Comparison of ENCODE assay signal across 18 mouse cellular contexts in the genomic region with DNA sequence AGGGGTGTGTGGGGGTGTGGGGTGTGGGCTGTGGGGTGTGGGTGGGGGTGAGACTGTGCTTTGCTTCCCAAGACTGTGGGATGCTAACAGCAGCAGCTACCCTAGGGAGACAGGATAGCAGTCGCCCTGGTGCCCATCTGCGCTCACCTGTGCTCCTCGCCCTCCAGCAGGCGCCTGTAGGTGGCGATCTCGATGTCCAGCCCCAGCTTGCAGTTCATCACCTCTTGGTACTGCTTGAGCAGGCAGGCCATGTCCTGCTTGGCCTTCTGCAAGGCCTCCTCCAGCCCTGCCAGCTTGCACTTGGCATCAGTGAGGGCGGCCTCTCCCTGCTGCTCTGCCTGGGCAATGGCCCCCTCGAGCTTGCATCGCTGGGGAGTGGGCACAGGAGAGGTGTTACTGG. TPM values are rescaled to one million over a fixed set of nuclear protein-coding genes. Genes with fewer than 3 reads are reported as not detected.
DNase-seq lines count a peak whose midpoint lies in the region; ATAC-seq and TF ChIP-seq lines count a peak whose summit lies in the region.
"Had no signal": no experiment of that assay in that cellular context is flagged by ENCODE, and none has a peak within 500 bp of the region (broad histone marks: within the 10 kb centered on the region; RNA-seq: fewer than 3 reads in every experiment).

No protein-coding gene starts in this region.

- H3K79me2 ChIP-seq in CH12.LX (replicated peaks; ENCODE audit: control insufficient read depth, extremely low read depth, insufficient read depth, poor library complexity, severe bottlenecking) = no peaks in the 10 kb centered on the region

- no peak overlapping the region for H3K9ac ChIP-seq in liver, embryonic 14.5 days (replicated peaks)
- H3K9ac ChIP-seq in liver, embryonic 11.5 days (ENCODE audit: low read depth, low read length) = no peak overlapping the region
- no peak overlapping the region for H3K9ac ChIP-seq in CH12.LX (ENCODE audit: insufficient read depth, low read depth)
- H3K9ac ChIP-seq: midbrain, embryonic 13.5 days had no signal

- no peak for TF ChIP-seq POLR2A in CH12.LX (IDR thresholded peaks at IDR 0.05; ENCODE audit: low read depth, low read length)

- peak; percentile 79 for DNase-seq in heart, adult 11 months
- no peak for DNase-seq in heart, postnatal 10 days
- no peak for DNase-seq in liver, embryonic 14.5 days (ENCODE audit: low read depth in 3 of 3, low spot score in 3 of 3)
- DNase-seq in liver, embryonic 11.5 days (ENCODE audit: low spot score) = no peak
- peak; percentile 6 for DNase-seq in CH12.LX (ENCODE audit: extremely low read depth)
- peak; percentile 28 for DNase-seq in ZHBTc4 (ENCODE audit: low read depth, low spot score)
- DNase-seq in layer of hippocampus, postnatal 10 days (ENCODE audit: low spot score in 2 of 2) = no peak
- DNase-seq: adrenal gland, adult 2 months; cerebellum, adult 2 months; heart, adult 2 months; layer of hippocampus, postnatal 36 days had no signal

- TF ChIP-seq EP300 in liver, embryonic 14.5 days (IDR thresholded peaks at IDR 0.05; ENCODE audit: low read depth) = no peak
- TF ChIP-seq EP300 in CH12.LX (IDR thresholded peaks at IDR 0.05; ENCODE audit: low read length) = no peak

- 43% methylated on average over 9 of the region's 9 CpGs for WGBS in liver, embryonic 14.5 days (ENCODE audit: insufficient replicate concordance)
- WGBS in liver, embryonic 11.5 days = 51% methylated on average over 9 of the region's 9 CpGs

- H3K4me2 ChIP-seq in liver, embryonic 14.5 days (ENCODE audit: low read depth) = no peak overlapping the region
- H3K4me2 ChIP-seq in liver, embryonic 11.5 days = no peak overlapping the region
- no peak overlapping the region for H3K4me2 ChIP-seq in CH12.LX (ENCODE audit: insufficient read depth, low read depth, poor library complexity, severe bottlenecking)
- H3K4me2 ChIP-seq: midbrain, embryonic 13.5 days had no signal

- H3K9me3 ChIP-seq in liver, embryonic 14.5 days (ENCODE audit: control insufficient read depth, low read length) = no peaks in the 10 kb centered on the region
- H3K9me3 ChIP-seq in liver, embryonic 11.5 days (ENCODE audit: control insufficient read depth, low read length) = no peaks in the 10 kb centered on the region
- no peaks in the 10 kb centered on the region for H3K9me3 ChIP-seq in CH12.LX (replicated peaks; ENCODE audit: low read length)
- H3K9me3 ChIP-seq: midbrain, embryonic 13.5 days had no signal

- no peak; the same call in 1 of the 2 replicates for TF ChIP-seq RAD21 in CH12.LX (IDR thresholded peaks at IDR 0.05; ENCODE audit: low read depth, low read length)

- TF ChIP-seq CTCF in liver, embryonic 14.5 days (IDR thresholded peaks at IDR 0.05; ENCODE audit: low read depth) = peak; percentile 26; the same call in 1 of the 2 replicates
- peak in 1 of 2 experiments; percentile 50; a peak in 2 of 4 replicates for TF ChIP-seq CTCF in CH12.LX (conservative IDR thresholded peaks at IDR 0.05 in 1 of 2, IDR thresholded peaks at IDR 0.05 in 1 of 2; ENCODE audit: low read depth in 2 of 2, low read length in 2 of 2)

- no peak for ATAC-seq in liver, embryonic 14.5 days (ENCODE audit: insufficient read depth)
- ATAC-seq in liver, embryonic 11.5 days (replicated peaks; ENCODE audit: low FRiP score) = no peak
- ATAC-seq: midbrain, embryonic 13.5 days had no signal

- no peak overlapping the region for H3K4me3 ChIP-seq in liver, embryonic 14.5 days (ENCODE audit: insufficient read depth in 1 of 2, low read depth in 2 of 2, low read length in 2 of 2)
- H3K4me3 ChIP-seq in liver, embryonic 11.5 days (ENCODE audit: low read depth, low read length) = no peak overlapping the region
- H3K4me3 ChIP-seq in CH12.LX (replicated peaks in 1 of 3; ENCODE audit: low read depth in 2 of 3, low read length in 2 of 3, poor library complexity in 1 of 3) = no peak overlapping the region
- H3K4me3 ChIP-seq: erythroblast, embryonic 14.5 days; heart, adult 2 months; midbrain, embryonic 13.5 days had no signal

- H3K27me3 ChIP-seq in liver, embryonic 14.5 days (ENCODE audit: control insufficient read depth, insufficient read depth, low read length) = no peaks in the 10 kb centered on the region
- no peaks in the 10 kb centered on the region for H3K27me3 ChIP-seq in liver, embryonic 11.5 days (replicated peaks; ENCODE audit: control insufficient read depth, insufficient read depth, low read length)
- H3K27me3 ChIP-seq in CH12.LX (replicated peaks) = peaks cover 92% of the 10 kb centered on the region
- H3K27me3 ChIP-seq: midbrain, embryonic 13.5 days had no signal

- no peaks in the 10 kb centered on the region for H3K4me1 ChIP-seq in liver, embryonic 14.5 days (replicated peaks; ENCODE audit: control insufficient read depth in 2 of 2, insufficient read depth in 2 of 2, low read length in 1 of 2)
- H3K4me1 ChIP-seq in liver, embryonic 11.5 days (replicated peaks; ENCODE audit: control insufficient read depth, insufficient read depth, low read length) = no peaks in the 10 kb centered on the region
- no peaks in the 10 kb centered on the region for H3K4me1 ChIP-seq in CH12.LX (ENCODE audit: control insufficient read depth in 1 of 2, insufficient read depth in 2 of 2)
- H3K4me1 ChIP-seq: midbrain, embryonic 13.5 days had no signal

- H3K36me3 ChIP-seq in liver, embryonic 14.5 days (replicated peaks; ENCODE audit: control insufficient read depth, insufficient read depth, low read depth) = no peaks in the 10 kb centered on the region
- no peaks in the 10 kb centered on the region for H3K36me3 ChIP-seq in liver, embryonic 11.5 days (ENCODE audit: control insufficient read depth, insufficient read depth, low read length)
- H3K36me3 ChIP-seq in CH12.LX (replicated peaks in 1 of 2; ENCODE audit: control insufficient read depth in 1 of 2, insufficient read depth in 1 of 2, low read length in 1 of 2) = no peaks in the 10 kb centered on the region
- H3K36me3 ChIP-seq: midbrain, embryonic 13.5 days had no signal

- in situ Hi-C loops in CH12.LX (cut with MboI; ENCODE audit: low pct_ligation_motif_present, low pct_unique_long_range_greater_than_20kb, low sequenced_read_pairs) = no loop called here

- no peak overlapping the region for H3K27ac ChIP-seq in liver, embryonic 14.5 days
- H3K27ac ChIP-seq in liver, embryonic 11.5 days (ENCODE audit: low read depth, low read length) = no peak overlapping the region
- H3K27ac ChIP-seq in CH12.LX (ENCODE audit: insufficient read depth, low read depth) = no peak overlapping the region
- H3K27ac ChIP-seq: heart, adult 2 months; midbrain, embryonic 13.5 days had no signal

- intact Hi-C loops in heart, postnatal 10 days (cut with DNase I) = no loop called here

- dilution Hi-C loops in CH12.LX (cut with MboI; ENCODE audit: extremely low pct_ligation_motif_present, extremely low pct_unique_long_range_greater_than_20kb, low sequenced_read_pairs) = no loop called here

TF ChIP-seq in CH12.LX, 34 proteins besides CTCF, POLR2A, EP300 and RAD21:
- TF ChIP-seq CHD2 (IDR thresholded peaks at IDR 0.05; ENCODE audit: low read length) (no peak), SMC3 (IDR thresholded peaks at IDR 0.05; ENCODE audit: low read depth, low read length) (peak; percentile 22; the same call in 1 of the 2 replicates)

RNA-seq across cellular contexts. Expression of a gene that starts 7.9 kb away (rescaled TPM):
- total RNA-seq in heart, postnatal 10 days (2021) = not detected
- polyA plus RNA-seq in liver, embryonic 14.5 days (2012; rRNA removed) = not detected in 2 replicates
- not detected in 2 replicates for polyA plus RNA-seq in liver, embryonic 14.5 days (2014; fragmentation: Nextera tagmentation; extraction: Ambion mirVana)
- not detected in 2 replicates for polyA plus RNA-seq in liver, embryonic 11.5 days (2014; fragmentation: Nextera tagmentation; extraction: Ambion mirVana)
- total RNA-seq in CH12.LX (2012; rRNA removed) (not detected in 2 replicates), CH12.LX (2014; rRNA removed) (not detected in 2 replicates)
- polyA plus RNA-seq in CH12.LX (2012; ENCODE audit: insufficient read length, low read depth) = not detected in 2 replicates
- total RNA-seq in layer of hippocampus, postnatal 10 days (2021) = not detected
- total RNA-seq: adrenal gland, adult 2 months; gastrocnemius, adult 8-10 months; heart, adult 2 months; layer of hippocampus, postnatal 36 days had no signal
- polyA plus RNA-seq: adrenal gland, adult 2 months; cerebellum, adult 2 months; erythroblast, embryonic 14.5 days; heart, adult 2 months; heart, embryonic 16.5 days; limb, embryonic 11.5 days; liver, embryonic 16.5 days; midbrain, embryonic 13.5 days; urinary bladder, adult 2 months had no signal

RNA-seq across cellular contexts. Expression of a gene that starts 9.9 kb away (rescaled TPM):
- total RNA-seq in heart, postnatal 10 days (2021) = not detected
- not detected in 2 replicates for polyA plus RNA-seq in liver, embryonic 14.5 days (2012; rRNA removed)
- not detected in 2 replicates for polyA plus RNA-seq in liver, embryonic 14.5 days (2014; fragmentation: Nextera tagmentation; extraction: Ambion mirVana)
- polyA plus RNA-seq in liver, embryonic 11.5 days (2014; fragmentation: Nextera tagmentation; extraction: Ambion mirVana) = not detected in 2 replicates
- not detected in 2 replicates for total RNA-seq in CH12.LX (2012; rRNA removed)
- not detected in 2 replicates for total RNA-seq in CH12.LX (2014; rRNA removed)
- not detected in 2 replicates for polyA plus RNA-seq in CH12.LX (2012; ENCODE audit: insufficient read length, low read depth)
- total RNA-seq in layer of hippocampus, postnatal 10 days (2021) = not detected
- total RNA-seq: adrenal gland, adult 2 months; gastrocnemius, adult 8-10 months; heart, adult 2 months; layer of hippocampus, postnatal 36 days had no signal
- polyA plus RNA-seq: adrenal gland, adult 2 months; cerebellum, adult 2 months; erythroblast, embryonic 14.5 days; heart, adult 2 months; heart, embryonic 16.5 days; limb, embryonic 11.5 days; liver, embryonic 16.5 days; midbrain, embryonic 13.5 days; urinary bladder, adult 2 months had no signal

RNA-seq across cellular contexts. Expression of a gene that starts 20.2 kb away (rescaled TPM):
- not detected for total RNA-seq in heart, postnatal 10 days (2021)
- polyA plus RNA-seq in liver, embryonic 14.5 days (2012; rRNA removed) = not detected in 2 replicates
- polyA plus RNA-seq in liver, embryonic 14.5 days (2014; fragmentation: Nextera tagmentation; extraction: Ambion mirVana) = not detected in 2 replicates
- polyA plus RNA-seq in liver, embryonic 11.5 days (2014; fragmentation: Nextera tagmentation; extraction: Ambion mirVana) = 0.06 and 0.08 TPM in 2 replicates
- total RNA-seq in CH12.LX (2012; rRNA removed) (not detected in 2 replicates), CH12.LX (2014; rRNA removed) (not detected in 2 replicates)
- not detected in 2 replicates for polyA plus RNA-seq in CH12.LX (2012; ENCODE audit: insufficient read length, low read depth)
- under 1 TPM in 1 of 2 experiments, not detected in 1; 0.25 TPM for total RNA-seq in layer of hippocampus, postnatal 10 days (2021)
- total RNA-seq: adrenal gland, adult 2 months; gastrocnemius, adult 8-10 months; heart, adult 2 months; layer of hippocampus, postnatal 36 days had no signal
- polyA plus RNA-seq: adrenal gland, adult 2 months; erythroblast, embryonic 14.5 days; heart, adult 2 months; heart, embryonic 16.5 days; limb, embryonic 11.5 days; liver, embryonic 16.5 days; midbrain, embryonic 13.5 days; urinary bladder, adult 2 months had no signal

RNA-seq across cellular contexts. Expression of a gene that starts 25.5 kb away (rescaled TPM):
- total RNA-seq in heart, postnatal 10 days (2021) = not detected
- not detected in 2 replicates for polyA plus RNA-seq in liver, embryonic 14.5 days (2012; rRNA removed)
- polyA plus RNA-seq in liver, embryonic 14.5 days (2014; fragmentation: Nextera tagmentation; extraction: Ambion mirVana) = not detected in 2 replicates
- not detected in 2 replicates for polyA plus RNA-seq in liver, embryonic 11.5 days (2014; fragmentation: Nextera tagmentation; extraction: Ambion mirVana)
- total RNA-seq in CH12.LX (2012; rRNA removed) (not detected in 2 replicates), CH12.LX (2014; rRNA removed) (not detected in 2 replicates)
- polyA plus RNA-seq in CH12.LX (2012; ENCODE audit: insufficient read length, low read depth) = not detected in 2 replicates
- not detected for total RNA-seq in layer of hippocampus, postnatal 10 days (2021)
- total RNA-seq: adrenal gland, adult 2 months; gastrocnemius, adult 8-10 months; heart, adult 2 months; layer of hippocampus, postnatal 36 days had no signal
- polyA plus RNA-seq: adrenal gland, adult 2 months; cerebellum, adult 2 months; erythroblast, embryonic 14.5 days; heart, adult 2 months; heart, embryonic 16.5 days; limb, embryonic 11.5 days; liver, embryonic 16.5 days; midbrain, embryonic 13.5 days; urinary bladder, adult 2 months had no signal

RNA-seq across cellular contexts. Expression of a gene that starts 31.2 kb away (rescaled TPM):
- not detected for total RNA-seq in heart, postnatal 10 days (2021)
- not detected in 2 replicates for polyA plus RNA-seq in liver, embryonic 14.5 days (2012; rRNA removed)
- not detected in 2 replicates for polyA plus RNA-seq in liver, embryonic 14.5 days (2014; fragmentation: Nextera tagmentation; extraction: Ambion mirVana)
- not detected in 2 replicates for polyA plus RNA-seq in liver, embryonic 11.5 days (2014; fragmentation: Nextera tagmentation; extraction: Ambion mirVana)
- total RNA-seq in CH12.LX (2012; rRNA removed) (not detected in 2 replicates), CH12.LX (2014; rRNA removed) (not detected in 2 replicates)
- not detected in 2 replicates for polyA plus RNA-seq in CH12.LX (2012; ENCODE audit: insufficient read length, low read depth)
- total RNA-seq in layer of hippocampus, postnatal 10 days (2021) = under 1 TPM in 1 of 2 experiments, not detected in 1; 0.13 TPM
- total RNA-seq: adrenal gland, adult 2 months; gastrocnemius, adult 8-10 months; heart, adult 2 months; layer of hippocampus, postnatal 36 days had no signal
- polyA plus RNA-seq: adrenal gland, adult 2 months; cerebellum, adult 2 months; erythroblast, embryonic 14.5 days; heart, adult 2 months; limb, embryonic 11.5 days; liver, embryonic 16.5 days; urinary bladder, adult 2 months had no signal

Comparison
In these comparisons a context has a peak if more than half of its experiments do, and no peak if none do; other contexts are left out.
1. DNase-seq: peak in heart, adult 11 months (single experiment), CH12.LX (single experiment) and ZHBTc4 (single experiment); none in heart, postnatal 10 days (0 of 2), liver, embryonic 14.5 days (0 of 3), liver, embryonic 11.5 days (single experiment) and layer of hippocampus, postnatal 10 days (0 of 2).